Mouse (Mus musculus) E14TG2a.4 (cell line): ENCODE data around the gene Igfbpl1.

Source experiments
- H3K27me3 ChIP-seq: 2 replicates; pipeline ENCODE4 v1.6.1; 2014; ENCODE audit warnings: low read length, control low read depth; ENCODE audit not compliant: insufficient read depth
- H3K36me3 ChIP-seq: 2 replicates; pipeline ENCODE4 v1.6.1; 2014; ENCODE audit warnings: low read length, control low read depth; ENCODE audit not compliant: insufficient read depth
- H3K4me1 ChIP-seq: replicated peaks from 2 replicates; pipeline ENCODE4 v1.6.1; 2014; ENCODE audit warnings: low read depth, low read length, control low read depth
- H3K4me3 ChIP-seq: replicated peaks from 2 replicates; pipeline ENCODE4 v1.5.1; 2014; ENCODE audit warnings: mild to moderate bottlenecking, low read length
- H3K9me3 ChIP-seq: 2 replicates; pipeline ENCODE4 v1.6.1; 2014; ENCODE audit warnings: low read length, control low read depth
- CTCF ChIP-seq: conservative IDR thresholded peaks from 2 replicates; pipeline ENCODE4 v1.5.1; 2014; ENCODE audit warnings: low read length
- NANOG ChIP-seq: IDR thresholded peaks from 2 replicates; pipeline ENCODE4 v1.6.1; 2014; ENCODE audit warnings: borderline replicate concordance, low read length, mixed read lengths
- POU5F1 ChIP-seq: IDR thresholded peaks from 2 replicates; pipeline ENCODE4 v1.6.1; 2014; ENCODE audit warnings: low read length, borderline replicate concordance

Gene Igfbpl1

DNA sequence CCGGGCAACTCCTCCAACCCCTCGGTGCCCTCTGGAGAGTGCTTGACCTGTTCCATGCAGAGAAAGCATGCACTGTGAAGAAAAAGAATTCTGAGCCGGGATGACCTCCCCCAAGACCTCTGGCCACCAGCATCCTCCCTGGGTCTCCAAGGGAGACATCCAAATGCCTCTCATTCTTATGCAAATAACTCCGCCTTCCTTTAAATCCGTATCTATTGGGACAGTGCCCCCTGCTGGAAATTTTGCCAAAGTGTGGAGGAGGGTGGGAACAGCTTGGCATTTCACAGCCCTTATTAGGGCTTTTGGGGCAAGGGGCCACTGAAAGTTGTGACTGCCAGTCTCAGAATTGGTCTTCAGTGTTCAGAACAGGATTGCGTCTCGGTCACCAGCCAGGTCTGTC, 11.2 kb downstream of the Igfbpl1 start:
- Histone ChIP-seq H3K36me3 (no peaks in the 10 kb centered on the region), H3K9me3 (no peaks in the 10 kb centered on the region), H3K27me3 (0 out of 2 replicates have a peak, but pooled peaks cover 2% of the 10 kb centered on the region), H3K4me3 (no peak overlapping the region), H3K4me1 (peaks cover 95% of the 10 kb centered on the region)
- TF ChIP-seq CTCF (peak; percentile 87), POU5F1 (peak; percentile 96), NANOG (no peak)

DNA sequence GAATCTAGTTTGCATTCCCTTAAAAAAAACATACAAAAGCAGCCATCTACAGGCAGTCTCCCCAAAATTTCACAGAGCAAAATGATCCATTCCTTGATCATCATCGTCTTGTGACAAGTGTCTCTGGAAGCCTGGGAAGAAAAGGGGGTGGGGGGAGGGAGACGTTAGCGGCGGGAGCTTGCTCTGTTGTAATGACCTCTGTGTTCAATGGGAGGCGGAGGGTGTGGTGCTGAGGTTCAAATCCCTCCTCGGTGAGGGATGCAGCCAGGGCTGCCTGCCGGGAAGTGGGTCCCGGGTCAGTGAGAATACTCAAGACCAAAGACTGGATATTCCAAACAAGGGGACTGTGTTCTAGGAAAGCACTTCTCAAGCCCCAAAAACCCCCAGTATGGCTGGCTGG, 15.5 kb downstream of the Igfbpl1 start:
- Histone ChIP-seq H3K36me3 (no peaks in the 10 kb centered on the region), H3K27me3 (0 out of 2 replicates have a peak, but pooled peaks cover 3% of the 10 kb centered on the region), H3K4me3 (peak overlapping the region; percentile 5; the same call in 1 of the 2 replicates), H3K4me1 (peaks cover 91% of the 10 kb centered on the region), H3K9me3 (no peaks in the 10 kb centered on the region)
- no peak for TF ChIP-seq CTCF
- TF ChIP-seq POU5F1, result 0 out of 2 replicates have a peak, but pooled peaks have one; percentile 16
- TF ChIP-seq NANOG, result 0 out of 2 replicates have a peak, but pooled peaks have one; percentile 5

DNA sequence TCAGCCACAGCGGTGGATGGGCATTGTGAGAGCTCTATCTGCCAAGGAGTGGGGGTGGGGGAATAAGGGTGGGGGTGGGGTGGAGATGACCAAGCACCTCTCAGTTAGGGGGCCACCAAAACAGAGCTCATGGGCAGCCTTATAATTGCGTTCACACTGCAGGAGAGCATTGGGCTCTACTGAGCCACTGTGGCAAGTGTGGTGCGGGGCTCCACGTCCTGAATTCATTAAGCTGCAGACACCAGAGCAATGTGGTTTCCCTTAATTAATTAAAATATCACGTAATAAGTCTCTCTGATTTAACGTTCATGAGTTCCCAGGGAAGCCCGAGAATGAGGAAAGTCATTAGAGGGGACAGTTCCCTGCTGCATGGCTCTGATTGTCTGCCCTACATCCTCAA, 18.7 kb downstream of the Igfbpl1 start:
- Histone ChIP-seq H3K9me3 (no peaks in the 10 kb centered on the region), H3K27me3 (0 out of 2 replicates have a peak, but pooled peaks cover 3% of the 10 kb centered on the region)
- TF ChIP-seq POU5F1 (no peak), CTCF (no peak), NANOG (no peak)

DNA sequence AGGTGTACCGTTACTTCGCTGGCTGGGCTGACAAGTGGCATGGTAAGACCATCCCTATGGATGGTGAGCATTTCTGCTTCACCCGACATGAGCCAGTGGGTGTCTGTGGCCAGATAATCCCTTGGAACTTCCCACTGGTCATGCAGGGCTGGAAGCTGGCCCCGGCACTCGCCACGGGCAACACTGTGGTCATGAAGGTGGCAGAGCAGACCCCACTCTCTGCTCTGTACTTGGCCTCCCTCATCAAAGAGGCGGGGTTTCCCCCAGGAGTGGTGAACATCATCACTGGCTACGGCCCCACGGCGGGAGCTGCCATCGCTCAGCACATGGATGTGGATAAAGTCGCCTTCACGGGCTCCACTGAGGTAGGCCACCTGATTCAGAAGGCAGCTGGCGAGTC, 23.8 kb downstream of the Igfbpl1 start:
- Histone ChIP-seq H3K27me3 (0 out of 2 replicates have a peak, but pooled peaks cover 8% of the 10 kb centered on the region), H3K4me3 (no peak overlapping the region), H3K9me3 (no peaks in the 10 kb centered on the region), H3K4me1 (peaks cover 69% of the 10 kb centered on the region), H3K36me3 (peaks cover 17% of the 10 kb centered on the region)
- TF ChIP-seq CTCF (no peak), POU5F1 (no peak), NANOG (no peak)

More for the DNA sequence above, 18.7 kb downstream of the Igfbpl1 start:
- H3K4me1 ChIP-seq, result peaks cover 75% of the 10 kb centered on the region
- peaks cover 12% of the 10 kb centered on the region for H3K36me3 ChIP-seq
- H3K4me3 ChIP-seq, result no peak overlapping the region

DNA sequence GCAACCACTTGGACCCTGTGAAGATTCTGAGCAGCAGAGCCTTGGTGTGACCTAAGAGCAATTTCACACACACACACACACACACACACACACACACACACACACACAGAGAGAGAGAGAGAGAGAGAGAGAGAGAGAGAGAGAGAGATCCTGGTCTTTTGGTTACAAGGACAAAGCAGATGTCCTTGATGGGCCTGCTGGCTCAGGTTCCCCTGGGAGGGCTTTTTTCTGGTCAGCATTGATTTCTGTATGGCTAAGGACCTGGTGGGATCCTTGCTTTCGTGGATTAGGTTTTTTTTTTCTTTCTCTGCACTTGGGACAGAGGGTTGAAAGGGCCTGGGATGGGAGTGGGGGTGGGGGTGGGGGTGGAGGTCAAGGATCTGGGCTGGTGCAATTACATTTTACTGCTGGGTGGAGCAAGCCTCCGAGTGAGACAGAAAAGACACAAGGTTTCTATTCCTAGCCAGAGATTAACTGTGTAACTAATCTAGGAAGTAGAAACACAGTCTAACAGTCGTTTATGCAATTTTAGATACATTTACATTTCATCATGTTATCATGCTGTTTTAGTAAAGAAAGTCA, 26.7 kb downstream of the Igfbpl1 start:
- peaks cover 17% of the 10 kb centered on the region for H3K36me3 ChIP-seq
- peaks cover 58% of the 10 kb centered on the region for H3K4me1 ChIP-seq
- peaks cover 14% of the 10 kb centered on the region for H3K27me3 ChIP-seq
- no peaks in the 10 kb centered on the region for H3K9me3 ChIP-seq
- H3K4me3 ChIP-seq, result no peak overlapping the region
- TF ChIP-seq NANOG (no peak), CTCF (no peak), POU5F1 (no peak)

DNA sequence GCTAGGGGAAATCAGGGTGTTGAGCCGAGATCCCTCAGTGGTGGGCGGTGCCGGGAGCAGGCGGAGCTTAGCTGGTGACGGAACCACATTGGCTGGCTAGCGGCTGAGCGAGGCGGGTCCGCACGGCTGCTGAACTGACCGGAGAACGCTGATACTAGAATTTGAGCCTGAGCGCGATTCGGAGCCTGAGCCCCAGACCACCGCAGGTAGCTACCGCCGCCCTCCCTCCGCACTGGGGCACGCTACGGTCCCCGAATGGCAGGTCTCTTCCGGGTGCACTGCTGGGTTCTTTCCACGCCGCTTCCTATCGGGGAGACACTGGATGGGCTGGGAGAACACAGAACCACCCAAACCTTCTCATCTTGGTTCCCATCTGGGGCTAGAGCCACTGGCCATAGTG, 27.8 kb downstream of the Igfbpl1 start, which contains the start of gene Aldh1b1:
TSS of gene Aldh1b1 (plus strand) at position 59 of the 400 bp plus-strand sequence.
- peaks cover 14% of the 10 kb centered on the region for H3K36me3 ChIP-seq
- no peaks in the 10 kb centered on the region for H3K9me3 ChIP-seq
- TF ChIP-seq CTCF, result no peak
- no peak for TF ChIP-seq POU5F1
- TF ChIP-seq NANOG, result no peak
- peaks cover 14% of the 10 kb centered on the region for H3K27me3 ChIP-seq
- H3K4me3 ChIP-seq, result peak within 1 kb of the TSS; percentile 77
- H3K4me1 ChIP-seq, result peaks cover 64% of the 10 kb centered on the region

DNA sequence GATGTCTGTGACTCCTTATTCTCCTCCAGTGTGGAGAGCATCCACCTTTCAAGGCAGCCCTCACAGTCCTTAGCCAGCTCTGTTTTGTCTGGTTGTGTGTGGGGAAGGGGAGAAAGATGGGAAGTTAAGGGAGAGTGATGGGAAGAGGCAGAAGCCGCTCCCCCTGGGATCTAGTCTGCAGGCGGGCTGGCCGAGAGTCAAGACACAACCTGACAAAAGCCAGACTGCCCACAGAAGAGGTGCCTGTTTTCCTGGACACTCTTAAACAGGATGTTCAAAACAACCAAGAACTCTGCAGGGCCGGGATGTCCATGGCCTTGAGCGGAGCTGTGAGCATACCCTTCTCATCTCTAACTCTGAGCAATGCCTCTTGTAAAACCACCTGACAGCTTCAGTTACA, 30.0 kb downstream of the Igfbpl1 start:
- Histone ChIP-seq H3K36me3 (no peaks in the 10 kb centered on the region), H3K27me3 (peaks cover 17% of the 10 kb centered on the region), H3K9me3 (no peaks in the 10 kb centered on the region), H3K4me1 (peaks cover 46% of the 10 kb centered on the region), H3K4me3 (no peak overlapping the region)
- no peak for TF ChIP-seq CTCF
- TF ChIP-seq POU5F1, result no peak

DNA sequence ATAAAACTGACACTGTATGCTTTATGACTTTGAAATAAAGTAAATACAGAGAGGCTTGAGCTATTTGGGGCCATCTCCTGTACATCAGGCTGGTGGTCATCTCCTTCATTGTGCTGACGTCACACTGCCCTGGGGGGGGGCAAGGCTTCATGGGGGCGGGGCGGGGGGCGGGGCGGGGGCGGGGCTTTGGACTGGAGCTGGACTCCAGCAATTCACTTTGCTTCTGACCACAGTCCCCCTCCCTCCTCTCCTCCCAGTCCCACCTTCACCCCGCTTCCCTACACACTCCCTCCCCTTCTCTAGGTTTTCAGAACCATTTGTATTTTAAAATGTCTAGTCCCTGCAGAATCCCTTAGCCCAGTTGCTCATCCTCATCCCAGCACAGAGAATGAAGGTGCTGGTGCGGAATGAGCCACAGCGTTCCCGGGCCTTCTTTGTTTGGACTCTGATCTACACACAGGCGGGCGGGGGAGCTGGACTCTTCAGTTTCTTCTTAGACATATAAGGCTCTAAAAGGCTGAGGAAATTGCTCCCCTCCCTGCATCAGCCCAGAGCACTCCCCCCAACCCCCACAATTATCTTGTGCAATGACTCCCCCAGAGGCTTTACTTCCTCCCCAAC, 31.4 kb downstream of the Igfbpl1 start:
- Histone ChIP-seq H3K4me1 (peaks cover 32% of the 10 kb centered on the region), H3K9me3 (no peaks in the 10 kb centered on the region), H3K36me3 (no peaks in the 10 kb centered on the region), H3K4me3 (peak overlapping the region; percentile 35; the same call in 1 of the 2 replicates), H3K27me3 (peaks cover 17% of the 10 kb centered on the region)
- TF ChIP-seq CTCF (no peak), POU5F1 (no peak), NANOG (no peak)

DNA sequence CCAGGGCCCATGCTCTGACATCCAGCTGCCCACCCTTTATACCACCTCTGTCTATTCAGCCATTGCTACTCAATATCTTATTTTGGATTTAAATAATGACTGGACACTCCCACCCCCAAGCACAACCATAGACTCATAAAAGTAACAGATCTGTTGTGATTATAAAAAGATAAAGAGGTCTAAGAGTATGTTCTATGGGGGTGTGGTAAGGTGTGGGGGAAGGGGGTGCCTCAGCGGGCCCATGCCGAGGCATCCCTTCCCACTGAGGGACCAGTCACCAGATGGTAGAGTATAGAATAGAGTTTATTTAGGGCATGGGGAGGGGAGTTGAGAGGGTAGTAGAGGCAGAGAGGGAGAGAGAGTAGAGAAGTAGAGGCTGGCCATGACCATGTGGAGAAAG, 36.7 kb downstream of the Igfbpl1 start:
- H3K4me3 ChIP-seq, result no peak overlapping the region
- peaks cover 8% of the 10 kb centered on the region; the same call in 1 of the 2 replicates for H3K4me1 ChIP-seq
- H3K27me3 ChIP-seq, result peaks cover 11% of the 10 kb centered on the region; the same call in 1 of the 2 replicates
- no peak for TF ChIP-seq NANOG
- TF ChIP-seq CTCF, result no peak
- no peak for TF ChIP-seq POU5F1
- peaks cover 7% of the 10 kb centered on the region; the same call in 1 of the 2 replicates for H3K9me3 ChIP-seq
- H3K36me3 ChIP-seq, result no peaks in the 10 kb centered on the region
